Mouse (Mus musculus): Measurements from ENCODE around the gene Dyrk1b. TPM values are rescaled to one million over a fixed set of nuclear protein-coding genes. Genes with fewer than 3 reads are reported as not detected.
"Not testable (repeated sequence)": the region's sequence is repeated elsewhere in the genome, so short reads cannot be mapped to it uniquely, and the experiment has no call there.

Dyrk1b gene
- 26.0 and 37.8 TPM in 2 replicates for polyA plus RNA-seq (2012; rRNA removed)
- polyA plus RNA-seq (2014; fragmentation: Nextera tagmentation; extraction: Ambion mirVana) = 13.8 and 15.7 TPM in 2 replicates

DNA sequence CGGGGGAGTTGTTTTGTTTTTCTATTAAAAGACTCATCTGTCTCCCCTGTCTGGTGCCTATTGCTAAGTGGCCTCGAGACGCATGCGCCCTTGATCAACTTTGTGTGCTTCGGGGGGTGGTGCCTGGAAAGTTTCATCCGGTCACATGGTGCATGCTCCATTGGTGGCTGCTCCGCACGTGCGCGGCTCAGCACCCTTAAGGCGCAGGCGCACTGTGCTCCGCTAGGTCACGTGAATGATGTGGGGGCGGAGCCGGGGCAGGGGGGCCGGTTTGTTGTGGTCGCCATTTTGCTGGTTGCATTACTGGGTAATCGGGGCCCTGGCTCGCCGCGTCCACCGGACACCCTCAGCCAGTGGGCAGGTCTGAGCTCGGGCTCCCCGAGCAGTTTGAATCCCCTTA, at the start of gene Dyrk1b:
TSS of gene Dyrk1b (plus strand) at position 242 of the 400 bp plus-strand sequence.
- Histone ChIP-seq H3K4me1 (ENCODE audit: control insufficient read depth, insufficient read depth, low read length) (peaks cover 5% of the 10 kb centered on the region; the same call in 1 of the 2 replicates), H3K27ac (replicated peaks; ENCODE audit: low read depth, low read length) (peak within 1 kb of the TSS; percentile 91), H3K4me3 (replicated peaks; ENCODE audit: low read length) (peak within 1 kb of the TSS; percentile 99), H3K36me3 (ENCODE audit: control insufficient read depth, insufficient read depth, low read length) (peaks cover 69% of the 10 kb centered on the region), H3K9me3 (ENCODE audit: control insufficient read depth, low read length) (no peaks in the 10 kb centered on the region), H3K4me2 (replicated peaks; ENCODE audit: low read depth, low read length, severe bottlenecking) (peak within 1 kb of the TSS; percentile 79), H3K9ac (ENCODE audit: low read depth, low read length, severe bottlenecking) (peak within 1 kb of the TSS; percentile 91), H3K27me3 (ENCODE audit: control insufficient read depth, insufficient read depth, low read length) (no peaks in the 10 kb centered on the region)
- ATAC-seq (ENCODE audit: low FRiP score, low read depth) = peak; percentile 91
- WGBS = 2% methylated on average over 24 of the region's 25 CpGs
- peak; percentile 98 for DNase-seq (ENCODE audit: low spot score)
- 0 out of 2 replicates have a peak, but pooled peaks have one; percentile 17 for TF ChIP-seq POLR2A (IDR thresholded peaks at IDR 0.05; ENCODE audit: borderline replicate concordance, extremely low read depth, insufficient read depth, insufficient read length)

DNA sequence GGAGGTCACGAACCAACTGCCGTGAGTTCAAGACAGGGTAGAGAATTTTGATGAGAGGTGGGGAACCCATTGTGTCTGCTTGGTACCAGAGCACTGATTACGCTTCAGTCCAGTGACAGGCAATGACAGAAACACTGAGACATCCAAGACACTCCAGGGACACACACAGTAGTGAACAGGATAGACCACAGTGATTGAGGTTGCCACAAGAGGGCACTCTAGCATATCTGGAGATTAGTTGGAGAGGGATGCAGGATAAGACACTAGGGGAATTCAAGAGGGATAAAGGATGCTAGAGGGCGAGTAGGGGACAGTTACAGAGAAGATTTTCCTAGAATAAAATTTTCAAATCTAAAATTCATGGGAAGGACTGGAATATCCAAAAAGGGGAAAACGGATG, 41.7 kb upstream of the Dyrk1b start:
- Histone ChIP-seq H3K27me3 (ENCODE audit: control insufficient read depth, insufficient read depth, low read length) (no peaks in the 10 kb centered on the region), H3K27ac (replicated peaks; ENCODE audit: low read depth, low read length) (no peak overlapping the region), H3K9ac (ENCODE audit: low read depth, low read length, severe bottlenecking) (no peak overlapping the region), H3K4me1 (ENCODE audit: control insufficient read depth, insufficient read depth, low read length) (no peaks in the 10 kb centered on the region), H3K9me3 (ENCODE audit: control insufficient read depth, low read length) (no peaks in the 10 kb centered on the region), H3K4me2 (replicated peaks; ENCODE audit: low read depth, low read length, severe bottlenecking) (no peak overlapping the region), H3K36me3 (ENCODE audit: control insufficient read depth, insufficient read depth, low read length) (no peaks in the 10 kb centered on the region), H3K4me3 (replicated peaks; ENCODE audit: low read length) (no peak overlapping the region)
- 62% methylated on average over 5 of the region's 5 CpGs for WGBS
- no peak for TF ChIP-seq POLR2A (IDR thresholded peaks at IDR 0.05; ENCODE audit: borderline replicate concordance, extremely low read depth, insufficient read depth, insufficient read length)
- no peak for ATAC-seq (ENCODE audit: low FRiP score, low read depth)
- DNase-seq (ENCODE audit: low spot score) = peak; percentile 39

DNA sequence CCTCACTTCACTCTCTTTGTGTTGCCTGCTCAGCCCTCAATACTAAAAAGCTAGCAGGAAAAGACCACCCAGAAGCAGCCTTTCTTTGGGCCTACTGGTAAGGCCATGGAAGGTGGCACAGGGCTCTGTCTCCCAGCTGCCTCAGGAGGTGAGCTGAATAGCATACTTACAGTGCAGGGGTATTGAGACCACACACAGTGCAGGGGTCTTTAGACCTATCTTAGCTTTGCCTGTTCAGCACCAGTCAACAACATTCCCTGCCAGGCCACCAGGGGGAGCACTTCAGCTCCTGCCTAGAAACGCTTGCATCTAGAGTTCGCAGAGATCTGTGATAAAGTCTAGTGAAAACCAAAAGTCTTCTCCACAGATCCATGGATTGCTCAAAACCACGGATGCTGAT, 31.0 kb upstream of the Dyrk1b start:
- TF ChIP-seq POLR2A (IDR thresholded peaks at IDR 0.05; ENCODE audit: borderline replicate concordance, extremely low read depth, insufficient read depth, insufficient read length) = no peak
- Histone ChIP-seq H3K9me3 (ENCODE audit: control insufficient read depth, low read length) (no peaks in the 10 kb centered on the region), H3K9ac (ENCODE audit: low read depth, low read length, severe bottlenecking) (no peak overlapping the region), H3K4me3 (replicated peaks; ENCODE audit: low read length) (no peak overlapping the region), H3K27ac (replicated peaks; ENCODE audit: low read depth, low read length) (no peak overlapping the region), H3K36me3 (ENCODE audit: control insufficient read depth, insufficient read depth, low read length) (no peaks in the 10 kb centered on the region), H3K4me2 (replicated peaks; ENCODE audit: low read depth, low read length, severe bottlenecking) (no peak overlapping the region), H3K27me3 (ENCODE audit: control insufficient read depth, insufficient read depth, low read length) (no peaks in the 10 kb centered on the region), H3K4me1 (ENCODE audit: control insufficient read depth, insufficient read depth, low read length) (no peaks in the 10 kb centered on the region)
- 20% methylated on average over 3 of the region's 3 CpGs for WGBS
- ATAC-seq (ENCODE audit: low FRiP score, low read depth) (no peak), DNase-seq (ENCODE audit: low spot score) (peak; percentile 49)

- no peak for TF ChIP-seq POLR2A (IDR thresholded peaks at IDR 0.05; ENCODE audit: borderline replicate concordance, extremely low read depth, insufficient read depth, insufficient read length)
Measured at GRCm38 (mm10) chr7:28149841-28150240, 29.4 kb upstream of the Dyrk1b start.

GRCm38 (mm10) chr7:28151584-28152221, 27.6 kb upstream of the Dyrk1b start:
- TF ChIP-seq POLR2A (IDR thresholded peaks at IDR 0.05; ENCODE audit: borderline replicate concordance, extremely low read depth, insufficient read depth, insufficient read length) = no peak
- no peak for DNase-seq (ENCODE audit: low spot score)
- no peak overlapping the region for H3K4me2 ChIP-seq (replicated peaks; ENCODE audit: low read depth, low read length, severe bottlenecking)
- no peaks in the 10 kb centered on the region for H3K36me3 ChIP-seq (ENCODE audit: control insufficient read depth, insufficient read depth, low read length)
- no peaks in the 10 kb centered on the region for H3K4me1 ChIP-seq (ENCODE audit: control insufficient read depth, insufficient read depth, low read length)
- H3K4me3 ChIP-seq (replicated peaks; ENCODE audit: low read length) = no peak overlapping the region
- no peak for ATAC-seq (ENCODE audit: low FRiP score, low read depth)
- H3K27me3 ChIP-seq (ENCODE audit: control insufficient read depth, insufficient read depth, low read length) = no peaks in the 10 kb centered on the region
- H3K27ac ChIP-seq (replicated peaks; ENCODE audit: low read depth, low read length) = no peak overlapping the region
- H3K9ac ChIP-seq (ENCODE audit: low read depth, low read length, severe bottlenecking) = peak overlapping the region; percentile 34; the same call in 1 of the 2 replicates
- WGBS = 16% methylated on average over 13 of the region's 13 CpGs
- H3K9me3 ChIP-seq (ENCODE audit: control insufficient read depth, low read length) = no peaks in the 10 kb centered on the region

More at GRCm38 (mm10) chr7:28149841-28150240, 29.4 kb upstream of the Dyrk1b start:
- Histone ChIP-seq H3K36me3 (ENCODE audit: control insufficient read depth, insufficient read depth, low read length) (no peaks in the 10 kb centered on the region), H3K9ac (ENCODE audit: low read depth, low read length, severe bottlenecking) (no peak overlapping the region), H3K27ac (replicated peaks; ENCODE audit: low read depth, low read length) (no peak overlapping the region), H3K4me2 (replicated peaks; ENCODE audit: low read depth, low read length, severe bottlenecking) (no peak overlapping the region), H3K4me3 (replicated peaks; ENCODE audit: low read length) (no peak overlapping the region), H3K27me3 (ENCODE audit: control insufficient read depth, insufficient read depth, low read length) (no peaks in the 10 kb centered on the region), H3K9me3 (ENCODE audit: control insufficient read depth, low read length) (no peaks in the 10 kb centered on the region), H3K4me1 (ENCODE audit: control insufficient read depth, insufficient read depth, low read length) (no peaks in the 10 kb centered on the region)
- DNase-seq (ENCODE audit: low spot score) = no peak
- no peak for ATAC-seq (ENCODE audit: low FRiP score, low read depth)
- WGBS = 93% methylated on average over 1 of the region's 1 CpGs

DNA sequence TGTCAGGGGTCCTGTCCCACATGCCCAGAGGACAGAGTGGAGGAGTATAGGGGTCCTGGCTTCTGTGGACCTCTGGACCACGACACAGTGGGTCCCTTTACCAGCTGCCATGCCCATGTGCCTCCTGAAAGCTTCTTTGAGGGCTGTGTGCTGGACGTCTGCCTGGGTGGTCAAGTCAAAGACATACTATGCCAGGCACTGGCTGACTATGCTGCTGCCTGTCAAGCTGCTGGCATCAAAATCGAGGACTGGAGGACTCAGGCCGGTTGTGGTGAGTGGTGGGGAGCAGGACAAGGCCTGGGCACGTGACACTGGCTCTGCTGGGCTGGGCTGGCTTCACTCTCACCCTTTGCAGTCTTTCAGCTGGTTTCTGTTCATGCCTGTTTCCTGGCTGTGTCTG, 25.7 kb upstream of the Dyrk1b start:
- H3K36me3 ChIP-seq (ENCODE audit: control insufficient read depth, insufficient read depth, low read length); H3K4me3 ChIP-seq (replicated peaks; ENCODE audit: low read length); DNase-seq (ENCODE audit: low spot score); H3K4me2 ChIP-seq (replicated peaks; ENCODE audit: low read depth, low read length, severe bottlenecking); H3K27ac ChIP-seq (replicated peaks; ENCODE audit: low read depth, low read length); H3K9me3 ChIP-seq (ENCODE audit: control insufficient read depth, low read length); H3K27me3 ChIP-seq (ENCODE audit: control insufficient read depth, insufficient read depth, low read length); H3K4me1 ChIP-seq (ENCODE audit: control insufficient read depth, insufficient read depth, low read length); H3K9ac ChIP-seq (ENCODE audit: low read depth, low read length, severe bottlenecking); ATAC-seq (ENCODE audit: low FRiP score, low read depth): not testable (repeated sequence)
- 48% methylated on average over 4 of the region's 5 CpGs for WGBS
